20 mouse cellular contexts compared by ENCODE assay signal in the genomic region with DNA sequence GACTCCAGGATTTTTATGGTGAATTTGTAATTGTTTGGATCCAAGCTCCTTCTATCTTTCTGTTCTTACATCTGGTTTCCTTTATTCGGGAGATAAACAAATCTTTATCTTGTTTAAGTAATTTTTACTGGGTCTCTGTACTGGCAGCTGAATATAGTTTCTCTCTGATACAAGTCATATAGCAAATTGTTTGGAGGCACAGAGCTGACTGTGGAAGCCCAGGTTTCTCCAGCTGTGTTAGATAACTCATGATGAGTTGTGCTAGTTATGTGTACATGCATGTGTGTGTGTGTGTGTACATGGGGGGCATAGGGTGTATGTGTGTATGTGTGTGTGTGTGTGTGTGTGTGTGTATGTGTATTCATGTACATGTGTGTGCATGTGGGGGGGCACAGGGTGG.
DNase-seq lines count a peak whose midpoint lies in the region; ATAC-seq lines count a peak whose summit lies in the region.
"Had no signal": no experiment of that assay in that cellular context is flagged by ENCODE, and none has a peak within 500 bp of the region (broad histone marks: within the 10 kb centered on the region; RNA-seq: fewer than 3 reads in every experiment).

No protein-coding gene starts in this region.

- WGBS in heart, embryonic 13.5 days: 59% methylated on average over 1 of the region's 1 CpGs
- 43% methylated on average over 1 of the region's 1 CpGs for WGBS in kidney, embryonic 16.5 days
- 39% methylated on average over 1 of the region's 1 CpGs for WGBS in lung, embryonic 16.5 days
- WGBS in stomach, embryonic 16.5 days: 25% methylated on average over 1 of the region's 1 CpGs
- WGBS in forebrain, embryonic 11.5 days: 93% methylated on average over 1 of the region's 1 CpGs

- no peak overlapping the region for H3K9ac ChIP-seq in heart, embryonic 13.5 days
- no peak overlapping the region for H3K9ac ChIP-seq in kidney, embryonic 16.5 days (replicated peaks; ENCODE audit: low read length)
- no peak overlapping the region for H3K9ac ChIP-seq in lung, embryonic 16.5 days (ENCODE audit: low read length)
- H3K9ac ChIP-seq in stomach, embryonic 16.5 days (ENCODE audit: low read length): no peak overlapping the region
- H3K9ac ChIP-seq in forebrain, embryonic 11.5 days (ENCODE audit: low read length): no peak overlapping the region
- H3K9ac ChIP-seq: heart, embryonic 15.5 days; hindbrain, embryonic 13.5 days had no signal

- no peak overlapping the region for H3K4me2 ChIP-seq in heart, embryonic 13.5 days
- no peak overlapping the region for H3K4me2 ChIP-seq in kidney, embryonic 16.5 days (replicated peaks; ENCODE audit: low read depth, low read length)
- no peak overlapping the region for H3K4me2 ChIP-seq in lung, embryonic 16.5 days (ENCODE audit: low read depth, low read length)
- H3K4me2 ChIP-seq in stomach, embryonic 16.5 days (ENCODE audit: low read depth, low read length): no peak overlapping the region
- no peak overlapping the region for H3K4me2 ChIP-seq in forebrain, embryonic 11.5 days (ENCODE audit: low read depth, low read length, severe bottlenecking)
- H3K4me2 ChIP-seq: heart, embryonic 15.5 days; hindbrain, embryonic 13.5 days had no signal

- no peak for DNase-seq in heart, adult 11 months
- no peak for DNase-seq in kidney, postnatal 10 days
- DNase-seq in lung, postnatal 14 days: no peak
- no peak for DNase-seq in forebrain, embryonic 11.5 days (ENCODE audit: low spot score)
- DNase-seq: adrenal gland, postnatal 14 days; cerebellum, adult 11-12 months; cerebellum, adult 9-10 months; cerebellum, postnatal 25 days; gastrocnemius, postnatal 36 days; heart, adult 18-20 months; heart, postnatal 14 days had no signal

- peaks cover 30% of the 10 kb centered on the region for H3K4me1 ChIP-seq in heart, embryonic 13.5 days
- peaks cover 19% of the 10 kb centered on the region for H3K4me1 ChIP-seq in kidney, embryonic 16.5 days (ENCODE audit: insufficient read depth, low read length)
- peaks cover 5% of the 10 kb centered on the region; the same call in 1 of the 2 replicates for H3K4me1 ChIP-seq in lung, embryonic 16.5 days (replicated peaks; ENCODE audit: control insufficient read depth, insufficient read depth, low read length)
- no peaks in the 10 kb centered on the region for H3K4me1 ChIP-seq in stomach, embryonic 16.5 days (ENCODE audit: control insufficient read depth, insufficient read depth, low read length)
- 0 out of 2 replicates have a peak, but pooled peaks cover 2% of the 10 kb centered on the region for H3K4me1 ChIP-seq in forebrain, embryonic 11.5 days (replicated peaks; ENCODE audit: control insufficient read depth, insufficient read depth, low read length)

- no peaks in the 10 kb centered on the region for H3K9me3 ChIP-seq in heart, embryonic 13.5 days
- no peaks in the 10 kb centered on the region for H3K9me3 ChIP-seq in kidney, embryonic 16.5 days (ENCODE audit: low read length)
- H3K9me3 ChIP-seq in lung, embryonic 16.5 days (ENCODE audit: control insufficient read depth, low read length): no peaks in the 10 kb centered on the region
- H3K9me3 ChIP-seq in stomach, embryonic 16.5 days (replicated peaks; ENCODE audit: control insufficient read depth, low read length): no peaks in the 10 kb centered on the region
- no peaks in the 10 kb centered on the region for H3K9me3 ChIP-seq in forebrain, embryonic 11.5 days (ENCODE audit: control insufficient read depth, low read length)
- H3K9me3 ChIP-seq: heart, embryonic 10.5 days; heart, embryonic 15.5 days; hindbrain, embryonic 13.5 days had no signal

- H3K36me3 ChIP-seq in heart, embryonic 13.5 days: no peaks in the 10 kb centered on the region
- no peaks in the 10 kb centered on the region for H3K36me3 ChIP-seq in kidney, embryonic 16.5 days (ENCODE audit: insufficient read depth, low read length)
- H3K36me3 ChIP-seq in lung, embryonic 16.5 days (ENCODE audit: control insufficient read depth, insufficient read depth, low read length): no peaks in the 10 kb centered on the region
- H3K36me3 ChIP-seq in stomach, embryonic 16.5 days (ENCODE audit: control insufficient read depth, insufficient read depth, low read length): no peaks in the 10 kb centered on the region
- H3K36me3 ChIP-seq in forebrain, embryonic 11.5 days (ENCODE audit: control insufficient read depth, insufficient read depth, low read length): no peaks in the 10 kb centered on the region
- H3K36me3 ChIP-seq: heart, embryonic 10.5 days; heart, embryonic 15.5 days; hindbrain, embryonic 13.5 days had no signal

- H3K27ac ChIP-seq in heart, embryonic 13.5 days (replicated peaks): 0 out of 2 replicates have a peak overlapping the region, but pooled peaks have one; percentile 29
- H3K27ac ChIP-seq in kidney, embryonic 16.5 days (ENCODE audit: low read length): no peak overlapping the region
- no peak overlapping the region for H3K27ac ChIP-seq in lung, embryonic 16.5 days (ENCODE audit: low read length)
- peak overlapping the region; percentile 74 for H3K27ac ChIP-seq in stomach, embryonic 16.5 days (ENCODE audit: low read length)
- H3K27ac ChIP-seq in forebrain, embryonic 11.5 days (ENCODE audit: low read depth, low read length): no peak overlapping the region
- H3K27ac ChIP-seq: hindbrain, embryonic 13.5 days had no signal

- no peak overlapping the region for H3K4me3 ChIP-seq in heart, embryonic 13.5 days
- H3K4me3 ChIP-seq in kidney, embryonic 16.5 days (ENCODE audit: low read length): no peak overlapping the region
- H3K4me3 ChIP-seq in lung, embryonic 16.5 days (ENCODE audit: low read length): no peak overlapping the region
- H3K4me3 ChIP-seq in stomach, embryonic 16.5 days (replicated peaks; ENCODE audit: low read length): no peak overlapping the region
- H3K4me3 ChIP-seq in forebrain, embryonic 11.5 days (ENCODE audit: low read depth, low read length): no peak overlapping the region
- H3K4me3 ChIP-seq: heart, embryonic 10.5 days; heart, embryonic 15.5 days; hindbrain, embryonic 13.5 days had no signal

- no peaks in the 10 kb centered on the region for H3K27me3 ChIP-seq in heart, embryonic 13.5 days (replicated peaks)
- H3K27me3 ChIP-seq in kidney, embryonic 16.5 days (ENCODE audit: insufficient read depth, low read length): no peaks in the 10 kb centered on the region
- no peaks in the 10 kb centered on the region for H3K27me3 ChIP-seq in lung, embryonic 16.5 days (ENCODE audit: control insufficient read depth, insufficient read depth, low read depth, low read length)
- no peaks in the 10 kb centered on the region for H3K27me3 ChIP-seq in stomach, embryonic 16.5 days (ENCODE audit: control insufficient read depth, insufficient read depth, low read length)
- H3K27me3 ChIP-seq in forebrain, embryonic 11.5 days (ENCODE audit: control insufficient read depth, insufficient read depth, low read length): no peaks in the 10 kb centered on the region
- H3K27me3 ChIP-seq: heart, embryonic 15.5 days had no signal

- no peak for ATAC-seq in heart, embryonic 13.5 days (ENCODE audit: extremely low read depth, insufficient number of reproducible peaks, low FRiP score, low TSS enrichment)
- peak; percentile 11; the same call in 1 of the 2 replicates for ATAC-seq in kidney, embryonic 16.5 days (ENCODE audit: low FRiP score, low TSS enrichment)
- ATAC-seq in lung, embryonic 16.5 days (ENCODE audit: low read depth): 0 out of 2 replicates have a peak, but pooled peaks have one; percentile 22
- peak; percentile 63; the same call in 1 of the 2 replicates for ATAC-seq in stomach, embryonic 16.5 days (ENCODE audit: insufficient read depth, low FRiP score)
- ATAC-seq in forebrain, embryonic 11.5 days (replicated peaks; ENCODE audit: low FRiP score): no peak
- ATAC-seq: activated CD4-positive, CD25-positive, alpha-beta regulatory T cell, adult 4 months; forebrain, embryonic 14.5 days had no signal

Comparison
In these comparisons a context has a peak if more than half of its experiments do, and no peak if none do; other contexts are left out.
1. ATAC-seq: peak in kidney, embryonic 16.5 days (single experiment), lung, embryonic 16.5 days (single experiment) and stomach, embryonic 16.5 days (single experiment); none in heart, embryonic 13.5 days (single experiment) and forebrain, embryonic 11.5 days (single experiment).
2. H3K27ac ChIP-seq: peak in heart, embryonic 13.5 days (single experiment) and stomach, embryonic 16.5 days (single experiment); none in kidney, embryonic 16.5 days (single experiment), lung, embryonic 16.5 days (single experiment) and forebrain, embryonic 11.5 days (single experiment).